Mouse (Mus musculus) kidney, postnatal 25 days (tissue): ENCODE measurements at regions not wholly inside any gene's neighbourhood (a gene's known extent, or its start where the extent isn't known, plus 50 kb on each side); places are given as distances from the start of the nearest gene placed in this dataset.
A peak's percentile ranks its signal among the peaks of the same experiment; 100 is the strongest.

Experiments used
- DNase-seq, 2 experiments: peaks; one replicate each; pipeline ENCODE4 v3.0.0; 2021; ENCODE audit warnings: mixed read lengths in 2 of 2

- DNase-seq, result peak in 1 of 2 experiments; percentile 36
These were observed 321.8 kb downstream of the Rnd3 start for GRCm38 (mm10) chr2:50827097-50827496.

GRCm38 (mm10) chr2:50826537-50826936 lies 322.4 kb downstream of the Rnd3 start:
- DNase-seq, result no peak

GRCm38 (mm10) chr2:50825626-50826025 lies 323.3 kb downstream of the Rnd3 start:
- no peak for DNase-seq

GRCm38 (mm10) chr2:50824782-50825181 lies 324.1 kb downstream of the Rnd3 start:
- DNase-seq, result no peak

- no peak for DNase-seq
These were observed 326.2 kb downstream of the Rnd3 start for GRCm38 (mm10) chr2:50822738-50823137.

GRCm38 (mm10) chr2:50819305-50819665 lies 329.6 kb downstream of the Rnd3 start:
- DNase-seq, result no peak

- DNase-seq, result no peak
These were observed 330.2 kb downstream of the Rnd3 start for GRCm38 (mm10) chr2:50818557-50819304.

GRCm38 (mm10) chr2:50816364-50816763 lies 332.5 kb downstream of the Rnd3 start:
- DNase-seq, result no peak

GRCm38 (mm10) chr2:50815541-50815940 lies 333.4 kb downstream of the Rnd3 start:
- DNase-seq, result no peak

- no peak for DNase-seq
These were observed 335.1 kb downstream of the Rnd3 start for GRCm38 (mm10) chr2:50813568-50814461.

GRCm38 (mm10) chr2:50812296-50812695 lies 336.6 kb downstream of the Rnd3 start:
- DNase-seq, result no peak

GRCm38 (mm10) chr2:50810336-50811066 lies 338.4 kb downstream of the Rnd3 start:
- no peak for DNase-seq

- no peak for DNase-seq
These were observed 339.1 kb downstream of the Rnd3 start for GRCm38 (mm10) chr2:50809823-50810222.

- no peak for DNase-seq
These were observed 341.6 kb downstream of the Rnd3 start for GRCm38 (mm10) chr2:50807162-50807960.

- no peak for DNase-seq
These were observed 343.3 kb downstream of the Rnd3 start for GRCm38 (mm10) chr2:50805645-50806044.

- no peak for DNase-seq
These were observed 352.8 kb downstream of the Rnd3 start for GRCm38 (mm10) chr2:50796087-50796486.

GRCm38 (mm10) chr2:50793616-50794015 lies 355.3 kb downstream of the Rnd3 start:
- DNase-seq, result no peak

GRCm38 (mm10) chr2:50793067-50793466 lies 355.8 kb downstream of the Rnd3 start:
- DNase-seq, result no peak

GRCm38 (mm10) chr2:50789051-50789651 lies 359.8 kb downstream of the Rnd3 start:
- no peak for DNase-seq

GRCm38 (mm10) chr2:50772101-50772500 lies 376.8 kb downstream of the Rnd3 start:
- DNase-seq, result no peak

GRCm38 (mm10) chr2:50759016-50759415 lies 389.9 kb downstream of the Rnd3 start:
- no peak for DNase-seq
